Mouse (Mus musculus): ENCODE results near the gene Ccnk. TPM values are rescaled to one million over a fixed set of nuclear protein-coding genes. Genes with fewer than 3 reads are reported as not detected.

The Ccnk gene
- total RNA-seq (2021) = 10 to 100 TPM; 61.6 to 71.1 TPM
- long read RNA-seq, experiment 1, partial matches to known transcripts = 0 of 18 reads
- long read RNA-seq, experiment 1, other reads (novel, unspliced or antisense) = 18 of 18 reads
- long read RNA-seq, experiment 2, partial matches to known transcripts = 0 of 9 reads
- long read RNA-seq, experiment 2, other reads (novel, unspliced or antisense) = 9 of 9 reads

DNA sequence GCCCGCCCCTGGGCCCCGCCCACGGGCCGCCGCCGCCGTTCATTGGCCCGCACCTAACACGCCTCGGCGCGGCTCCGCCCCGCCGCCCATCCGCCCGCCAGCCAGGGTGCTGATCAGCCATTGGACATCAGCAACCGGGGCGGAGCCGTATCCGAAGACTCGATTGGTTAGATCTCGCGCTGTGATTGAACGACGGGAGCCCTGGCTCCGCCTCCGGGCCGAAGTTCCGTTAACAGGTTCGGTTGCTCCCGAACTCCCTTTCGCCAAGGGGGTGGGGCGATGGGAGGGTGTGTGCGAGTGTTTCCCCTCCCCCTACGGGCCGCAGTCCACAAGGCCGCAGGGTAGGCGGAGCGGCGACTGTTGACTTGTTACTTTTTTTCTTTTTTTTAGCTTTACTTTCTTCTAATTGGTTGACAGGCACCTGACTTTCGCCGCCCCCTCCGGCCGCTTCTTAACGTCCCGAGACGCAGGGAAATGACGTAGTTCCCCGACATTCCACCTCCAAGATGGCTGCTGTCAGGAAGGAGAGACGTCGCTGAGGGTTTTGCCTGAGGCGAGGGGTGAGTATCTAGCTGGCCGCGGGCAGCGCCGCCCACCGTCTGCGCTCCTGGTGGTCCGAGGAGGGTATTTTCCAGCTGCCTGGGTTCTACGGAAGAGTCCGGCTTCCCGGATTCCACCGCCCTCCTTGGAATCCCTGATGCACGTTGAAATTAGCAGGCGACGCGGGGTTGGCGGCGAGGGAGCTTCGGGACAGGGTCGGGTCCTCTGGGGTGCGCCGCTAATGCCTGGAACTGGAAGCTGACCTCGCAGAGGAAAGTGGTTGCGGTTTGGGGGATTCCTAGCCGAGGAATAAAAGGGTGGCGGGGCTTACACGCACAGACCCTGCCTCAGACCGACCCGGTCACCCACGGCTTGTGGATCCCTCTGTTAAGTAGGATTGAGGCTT lies at the start of gene Ccnk:
Gene Ccnk (plus strand): TSS at position 259 of the 946 bp plus-strand sequence.
- DNase-seq = peak; percentile 100

DNA sequence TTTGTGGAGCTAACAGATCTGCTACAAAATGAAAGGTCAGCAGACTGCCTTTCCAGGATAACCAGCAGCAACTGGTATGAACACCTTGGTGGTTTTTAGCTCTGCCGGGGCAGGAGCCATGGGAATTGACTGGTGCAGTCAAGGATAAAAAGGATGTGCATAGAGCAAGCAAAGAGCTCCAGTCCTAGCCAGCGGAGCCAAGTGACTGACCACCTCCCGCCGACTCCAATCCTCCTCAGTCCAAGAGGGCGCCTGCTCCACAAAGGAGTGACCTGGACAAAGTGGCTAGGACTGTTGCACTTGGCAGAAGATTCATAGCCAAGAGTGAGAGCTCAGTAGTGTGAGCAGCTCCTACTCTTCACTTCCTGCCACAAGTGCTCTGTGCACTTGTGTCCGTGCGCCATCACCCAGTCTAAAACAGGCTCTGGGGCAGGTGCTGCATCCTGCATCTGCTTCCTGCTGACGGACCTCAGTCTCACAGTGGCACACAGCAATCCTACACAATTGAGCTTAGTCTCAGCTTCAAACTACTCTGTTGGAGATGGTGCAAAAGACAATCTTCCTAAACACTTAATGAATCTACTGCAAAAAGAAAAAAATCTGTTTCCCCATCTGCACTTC lies 46.8 kb upstream of the Ccnk start:
- DNase-seq = no peak

DNA sequence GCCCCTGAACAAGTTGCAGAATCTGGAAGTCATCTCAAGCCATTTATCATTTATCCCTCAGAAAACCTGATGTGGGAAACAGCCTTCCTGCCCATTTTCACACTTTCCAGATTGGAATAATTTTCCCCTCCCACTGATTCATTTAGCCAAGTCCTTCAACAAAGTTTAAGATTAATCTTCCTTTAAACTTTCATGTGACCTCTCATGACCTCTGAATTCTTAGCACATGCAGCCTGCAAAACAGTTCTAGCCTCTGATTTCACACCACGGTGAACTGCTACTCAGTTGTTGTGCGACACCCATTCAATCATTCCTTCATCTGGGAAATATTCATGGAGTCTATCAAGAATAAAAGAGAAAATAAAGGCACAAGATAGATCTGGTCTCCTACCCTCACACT lies 46.2 kb upstream of the Ccnk start:
- no peak for DNase-seq

DNA sequence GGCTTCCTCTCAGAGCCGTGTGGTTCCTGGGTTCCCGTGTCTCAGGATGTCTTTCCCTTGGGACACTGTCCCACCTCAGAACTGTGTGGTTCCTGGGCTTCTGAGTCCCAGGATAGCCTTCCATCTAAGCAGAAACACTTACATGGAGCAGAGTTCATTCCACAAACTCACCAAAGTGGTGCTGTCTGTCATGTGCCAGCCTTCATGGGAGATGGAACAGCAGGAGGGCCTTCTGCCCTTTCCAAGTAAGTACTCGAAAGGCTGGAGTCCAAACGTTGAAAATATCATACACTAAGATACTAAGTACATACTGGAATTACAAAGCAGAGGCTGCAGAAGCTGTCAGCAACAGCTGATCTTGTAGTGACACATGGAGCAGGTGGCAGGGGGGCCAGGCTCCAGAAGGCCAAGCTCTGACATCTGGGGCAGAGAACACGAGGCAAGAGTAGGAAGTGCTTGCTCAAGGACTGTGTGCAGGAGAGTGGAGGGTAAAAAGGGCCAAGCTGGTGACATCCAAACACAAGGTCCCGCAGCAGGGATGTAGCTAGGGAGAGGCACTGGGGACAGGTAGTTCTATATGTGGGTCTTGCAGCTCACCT lies 43.7 kb upstream of the Ccnk start:
- DNase-seq = peak; percentile 63

DNA sequence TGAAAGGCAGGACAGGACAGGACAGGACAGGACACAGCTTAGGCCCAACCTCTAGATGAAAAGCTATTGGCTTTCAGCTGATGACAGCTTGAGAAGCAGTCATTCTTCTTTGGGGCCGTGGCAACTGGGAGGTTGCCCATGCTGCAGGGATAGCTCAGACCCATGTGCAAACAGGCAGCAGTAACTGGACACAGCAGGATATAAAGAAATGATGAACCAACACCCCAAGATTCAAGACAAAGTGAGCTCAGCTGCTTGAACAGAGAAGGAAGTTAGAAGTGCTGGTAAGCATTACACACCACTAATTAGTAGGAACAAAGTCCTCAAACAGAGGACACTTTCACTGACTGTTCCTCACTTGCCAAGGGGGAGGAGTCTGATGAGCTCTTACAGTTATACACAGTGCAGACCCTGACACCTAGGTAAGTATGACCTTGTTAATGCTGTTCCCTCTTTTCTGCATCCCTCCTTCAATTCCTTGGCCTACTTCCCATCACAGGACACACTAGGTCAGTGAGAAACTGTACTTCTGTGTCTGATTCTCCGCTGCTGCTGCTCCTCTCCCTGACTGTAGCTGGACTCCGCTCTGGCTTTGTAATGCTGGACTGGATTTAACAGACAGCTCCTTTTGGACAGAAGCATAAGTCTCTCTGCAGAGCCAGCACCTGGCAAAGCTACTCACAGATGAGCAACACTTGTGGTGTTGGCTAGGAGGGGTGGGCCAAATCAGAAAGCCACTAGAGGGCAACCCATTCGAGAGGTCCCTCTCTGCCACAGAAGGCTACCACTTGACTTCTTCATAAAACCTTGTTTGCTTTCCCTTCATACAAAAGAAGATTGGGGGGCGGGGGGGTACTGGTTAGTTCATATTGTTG lies 35.5 kb upstream of the Ccnk start:
- DNase-seq = peak; percentile 53

DNA sequence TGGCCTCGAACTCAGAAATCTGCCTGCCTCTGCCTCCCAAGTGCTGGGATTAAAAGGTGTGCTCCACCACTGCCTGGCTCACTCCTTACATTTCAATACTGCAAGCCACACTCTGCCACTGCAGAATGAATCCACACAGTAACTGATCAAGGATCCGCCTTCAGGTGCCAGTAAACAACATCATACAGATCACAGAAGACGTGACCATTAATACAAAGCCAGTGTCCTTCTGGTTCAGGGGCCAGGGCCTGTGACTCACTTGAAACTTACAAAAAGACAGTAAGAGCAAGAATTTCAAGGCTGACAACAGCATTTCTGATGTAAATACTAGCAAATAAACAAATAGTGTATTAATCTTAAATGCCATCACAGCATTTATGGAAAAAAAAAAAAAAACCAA lies 34.2 kb upstream of the Ccnk start:
- DNase-seq = no peak

DNA sequence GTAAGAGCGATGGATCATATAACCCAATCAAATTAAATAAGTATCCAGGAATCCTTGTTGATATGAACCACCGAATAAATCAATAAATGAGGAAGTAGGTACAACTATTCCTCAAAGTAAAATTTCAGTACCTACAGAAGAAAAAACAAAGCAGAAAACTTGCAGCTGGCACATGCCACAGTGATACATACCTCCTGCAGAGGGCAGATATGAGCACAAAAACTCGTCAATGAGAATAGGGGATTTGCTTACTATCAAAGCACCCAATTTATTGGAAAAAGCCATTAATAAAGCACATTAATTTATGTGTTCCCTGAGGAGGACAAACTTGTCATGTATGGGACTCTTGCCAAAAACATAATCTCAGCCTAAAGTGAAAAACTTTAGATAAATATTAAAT lies 29.6 kb upstream of the Ccnk start:
- DNase-seq = no peak

DNA sequence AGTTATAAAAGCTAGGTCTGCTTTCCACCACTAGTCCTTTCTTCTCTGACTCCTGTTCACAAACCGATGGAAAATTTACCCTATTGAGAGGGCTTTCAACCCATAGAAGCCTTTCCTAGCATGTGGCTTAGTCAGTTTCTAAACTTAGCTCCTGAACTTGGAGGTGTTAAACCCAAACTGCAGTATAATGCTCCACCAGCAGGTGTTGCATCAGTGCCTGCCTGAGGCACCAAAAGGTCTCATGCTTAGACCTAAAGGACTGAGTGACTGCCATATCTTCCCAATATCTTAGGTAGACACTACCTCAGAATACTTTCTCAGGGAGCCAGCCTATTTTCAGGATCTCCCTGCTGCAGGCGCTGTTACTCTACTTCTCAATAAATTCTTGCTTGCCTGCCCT lies 26.6 kb upstream of the Ccnk start:
- no peak for DNase-seq

DNA sequence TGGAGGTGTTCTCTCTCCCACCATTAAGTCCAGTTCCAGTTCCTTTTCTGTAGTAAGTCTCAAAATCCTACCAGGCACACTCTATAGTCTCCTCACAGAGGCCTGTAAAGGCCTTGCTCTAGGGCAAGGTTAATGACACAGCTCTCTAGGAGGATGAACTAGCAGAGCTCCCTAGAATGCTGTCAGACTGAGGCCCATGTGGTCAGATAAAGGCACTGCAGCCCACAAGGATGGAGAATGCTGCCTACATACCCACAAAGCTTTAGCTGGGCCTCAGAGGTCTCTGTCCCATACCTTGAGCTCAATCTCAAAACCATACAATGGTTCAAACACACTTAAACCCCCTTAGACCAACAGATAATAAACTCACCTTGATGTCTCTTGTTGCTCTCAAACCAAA lies 19.5 kb upstream of the Ccnk start:
- DNase-seq = no peak

DNA sequence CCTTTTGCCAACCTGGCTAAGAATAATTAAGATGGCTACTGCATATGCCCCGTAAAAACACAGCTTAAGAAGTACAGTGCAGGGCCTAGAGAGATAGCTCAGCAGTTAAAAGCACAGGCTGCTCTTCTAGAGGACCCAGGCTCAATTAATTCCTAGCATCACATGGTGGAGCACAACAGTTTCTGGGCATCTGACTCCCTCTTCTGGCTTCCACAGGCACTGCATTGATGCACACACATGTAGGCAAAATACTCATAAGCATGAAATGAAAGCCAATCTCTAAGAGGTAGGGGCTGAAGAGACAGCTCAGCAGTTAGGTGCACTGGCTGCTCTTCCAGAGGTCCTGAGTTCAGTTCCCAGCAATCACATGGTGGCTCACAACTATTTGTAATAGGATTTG lies 17.3 kb upstream of the Ccnk start:
- DNase-seq = no peak

DNA sequence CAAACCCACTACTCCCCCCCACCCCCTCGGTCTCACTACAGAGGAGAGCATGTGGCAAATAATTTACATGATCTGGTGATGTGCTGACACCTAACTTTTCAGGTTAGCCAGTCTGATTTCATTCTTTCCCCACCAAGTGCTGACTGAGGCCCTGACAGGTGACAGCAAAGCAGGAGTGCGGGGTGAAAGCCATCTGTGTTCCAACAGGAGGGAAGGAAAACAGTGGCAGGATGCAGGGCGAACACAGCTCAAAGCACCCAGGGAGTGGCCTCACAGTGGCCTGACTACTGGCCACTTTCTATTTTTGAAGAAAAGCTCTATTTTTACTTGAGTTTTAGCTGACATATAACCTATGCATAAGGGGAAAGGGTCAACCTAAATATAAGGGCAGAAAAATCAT lies 15.7 kb upstream of the Ccnk start:
- no peak for DNase-seq

DNA sequence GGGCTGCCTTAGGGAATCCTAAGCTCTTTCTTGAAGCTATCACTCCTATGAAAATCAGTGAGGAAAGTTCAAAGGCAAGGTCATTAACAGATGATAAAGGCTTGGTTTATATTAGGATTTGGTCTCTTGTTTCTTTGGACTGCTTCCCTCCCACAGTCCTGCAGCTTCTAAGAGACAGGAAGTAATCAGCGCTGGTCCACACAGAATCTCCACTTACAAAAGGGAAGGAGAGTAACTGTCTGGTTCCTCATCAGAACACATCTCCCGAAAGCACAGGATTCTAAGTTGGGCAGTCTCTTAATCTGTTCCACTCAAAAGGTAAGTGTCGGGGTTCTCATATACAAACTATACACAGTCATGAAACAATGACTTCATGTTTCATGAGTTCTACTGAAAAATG lies 10.5 kb upstream of the Ccnk start:
- DNase-seq = no peak

DNA sequence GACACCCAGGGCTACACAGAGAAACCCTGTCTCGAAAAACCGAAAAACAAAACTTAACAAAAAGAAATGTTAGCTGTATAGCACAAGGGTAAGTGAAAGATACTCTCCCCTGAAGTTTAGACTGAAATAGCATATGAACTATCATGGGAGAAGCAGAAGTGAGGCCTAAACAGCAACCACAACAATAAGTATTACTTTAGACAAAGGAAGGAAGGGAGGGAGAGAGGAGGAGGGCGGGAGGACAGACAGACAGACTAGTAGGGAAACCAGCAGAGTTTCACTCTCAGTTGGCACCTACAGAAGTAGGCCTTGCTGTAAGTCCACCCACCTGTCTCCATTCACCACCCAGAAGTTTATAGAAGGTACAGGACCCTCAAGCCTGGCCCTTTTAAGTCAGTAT lies 8.9 kb upstream of the Ccnk start:
- DNase-seq = no peak

DNA sequence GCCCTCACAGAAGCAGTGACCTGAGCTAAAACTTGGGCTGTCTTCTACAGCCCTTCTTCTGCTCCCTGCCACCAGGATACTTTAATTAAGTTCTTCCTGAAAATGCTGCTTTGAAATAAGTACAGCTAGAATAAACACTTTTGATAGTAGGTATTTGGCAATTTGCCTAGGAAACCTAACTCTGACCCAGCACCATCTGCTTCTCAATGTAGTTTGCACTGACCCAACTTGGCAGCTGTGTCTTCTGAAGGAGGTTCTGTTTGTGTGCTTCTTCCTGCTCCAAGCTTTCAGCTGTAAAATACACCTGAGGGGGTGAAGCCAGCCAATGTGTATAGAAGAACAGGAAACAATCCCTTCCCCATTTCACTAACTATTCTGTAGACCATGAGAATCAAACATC lies 8.0 kb upstream of the Ccnk start:
- DNase-seq = no peak

DNA sequence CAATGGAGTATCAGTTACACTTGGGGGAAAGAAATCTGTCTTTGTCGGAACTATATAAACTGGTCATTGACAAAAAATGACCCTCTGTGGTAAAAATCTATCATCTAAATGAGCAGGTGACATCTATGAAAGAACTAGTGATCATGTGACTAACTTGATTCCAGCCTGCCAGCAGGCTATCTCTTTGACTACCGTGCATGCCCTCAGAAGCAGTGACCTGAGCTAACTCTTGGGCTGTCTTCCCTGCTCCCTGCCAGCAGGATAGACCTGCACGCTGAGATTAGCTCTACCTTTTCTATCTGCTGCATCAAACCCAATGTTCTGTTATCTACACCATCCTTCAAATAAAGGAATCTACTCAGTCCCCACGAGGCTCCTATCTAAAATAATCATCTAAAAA lies 6.7 kb upstream of the Ccnk start:
- no peak for DNase-seq

DNA sequence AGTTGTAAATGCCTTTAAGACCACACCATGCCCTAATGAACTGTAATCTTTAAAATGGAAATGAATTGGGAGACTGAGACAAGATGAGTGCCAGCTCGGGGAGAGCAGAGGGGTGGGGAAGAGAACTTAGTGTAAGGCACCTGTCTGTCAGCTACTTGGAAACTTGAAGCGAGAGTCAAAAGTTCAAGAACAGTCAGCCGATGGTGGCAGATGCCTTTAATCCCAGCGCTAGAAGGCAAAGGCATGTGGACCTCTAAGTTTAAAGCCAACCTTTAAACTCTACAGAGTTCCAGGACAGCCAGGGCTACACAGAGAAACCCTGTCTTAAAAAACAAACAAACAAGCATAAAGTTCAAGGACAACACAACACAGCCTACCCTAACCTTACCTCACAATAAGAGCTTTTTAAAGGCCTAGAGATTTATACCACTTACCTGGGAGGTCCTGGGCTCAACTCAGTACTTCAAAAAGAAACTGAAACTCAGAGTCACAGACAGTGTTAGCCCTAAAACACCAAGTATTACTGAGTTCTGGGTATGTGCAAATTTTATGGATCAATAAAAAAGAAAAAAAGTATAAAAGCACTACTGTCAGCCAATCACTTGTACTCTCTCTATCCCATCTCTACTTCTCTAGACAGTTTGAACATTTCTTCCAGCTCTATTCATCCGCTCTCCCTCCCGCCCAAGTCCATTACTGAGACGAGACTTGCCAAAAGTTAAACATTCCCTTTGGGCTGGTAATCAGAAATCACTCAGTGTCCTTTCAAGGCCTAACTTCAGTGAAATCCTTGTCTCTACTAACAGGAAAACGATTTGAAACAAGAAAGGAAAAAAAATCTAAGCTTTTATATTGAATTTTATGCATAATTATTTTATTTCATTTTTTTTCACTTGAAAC lies 4.5 kb upstream of the Ccnk start:
- DNase-seq = no peak

DNA sequence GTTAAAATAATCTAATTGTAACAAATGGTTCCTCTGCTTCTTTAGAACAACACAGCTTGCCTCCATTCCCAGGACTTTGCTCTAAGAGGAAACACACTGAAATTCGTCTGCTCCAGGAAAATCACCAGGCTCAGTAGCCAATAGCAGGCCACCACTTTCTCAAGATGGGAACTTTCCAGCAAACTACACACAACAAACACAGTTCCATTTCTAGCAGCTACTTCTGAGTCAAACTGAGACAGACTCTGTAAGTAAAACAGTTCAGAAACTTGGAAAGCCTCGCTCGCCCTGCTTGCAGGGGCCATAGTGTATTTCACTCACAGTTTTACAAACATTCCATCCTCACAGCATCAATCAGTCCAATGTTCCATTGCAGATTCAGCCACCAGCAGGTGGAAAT lies 3.0 kb upstream of the Ccnk start:
- no peak for DNase-seq

DNA sequence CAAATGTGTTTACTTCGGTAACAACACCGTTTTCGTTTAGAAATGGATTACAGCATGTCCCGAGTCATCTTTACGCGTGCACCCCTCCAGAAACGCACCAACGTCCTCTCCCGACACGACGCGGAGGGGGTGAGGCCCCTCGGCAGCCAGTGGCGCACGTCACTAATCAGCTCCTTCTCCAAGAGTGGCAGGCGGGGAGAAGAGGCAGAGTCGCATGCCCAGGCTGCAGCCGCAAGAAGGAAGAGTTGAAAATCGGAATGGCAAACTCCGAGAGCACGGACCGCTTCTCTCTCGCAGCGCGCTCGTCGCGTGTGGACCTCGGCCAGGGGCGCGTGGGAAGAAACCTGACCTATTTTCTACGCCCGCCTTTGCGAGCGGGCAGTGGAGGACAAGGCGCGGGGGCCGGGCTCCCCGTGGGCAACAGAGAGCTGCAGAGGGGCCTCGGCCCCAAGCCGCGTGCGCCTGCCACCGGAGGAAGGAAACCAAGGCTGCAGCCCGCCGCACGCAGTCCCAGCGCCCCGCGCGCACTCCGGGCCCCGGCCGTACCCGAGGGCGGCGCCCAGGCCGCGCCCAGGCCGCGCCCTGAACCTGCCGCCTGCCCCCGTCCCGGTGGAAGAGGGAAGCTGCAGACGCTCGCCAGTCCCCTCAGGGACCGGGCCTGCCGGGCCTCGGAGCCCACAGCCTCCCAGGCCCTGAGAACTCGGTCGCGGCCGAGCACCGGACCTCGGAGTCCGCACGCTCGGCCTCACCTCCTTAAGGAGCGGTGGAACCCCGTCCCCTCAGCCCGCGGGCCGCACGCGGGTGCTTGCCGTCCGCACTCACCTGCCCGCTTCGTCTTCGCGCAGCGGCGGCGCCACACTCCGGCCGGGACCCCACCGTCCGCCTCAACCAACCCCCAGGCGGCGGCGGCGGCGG lies 791 bp upstream of the Ccnk start:
- DNase-seq = no peak

DNA sequence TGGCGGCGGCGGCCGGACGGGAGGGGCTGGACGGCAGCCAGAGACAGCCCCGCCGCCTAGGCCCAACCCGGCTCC lies 296 bp upstream of the Ccnk start, which contains the start of gene Setd3:
Gene Setd3 (minus strand): TSS at position 69 of the 75 bp plus-strand sequence.
- no peak for DNase-seq

DNA sequence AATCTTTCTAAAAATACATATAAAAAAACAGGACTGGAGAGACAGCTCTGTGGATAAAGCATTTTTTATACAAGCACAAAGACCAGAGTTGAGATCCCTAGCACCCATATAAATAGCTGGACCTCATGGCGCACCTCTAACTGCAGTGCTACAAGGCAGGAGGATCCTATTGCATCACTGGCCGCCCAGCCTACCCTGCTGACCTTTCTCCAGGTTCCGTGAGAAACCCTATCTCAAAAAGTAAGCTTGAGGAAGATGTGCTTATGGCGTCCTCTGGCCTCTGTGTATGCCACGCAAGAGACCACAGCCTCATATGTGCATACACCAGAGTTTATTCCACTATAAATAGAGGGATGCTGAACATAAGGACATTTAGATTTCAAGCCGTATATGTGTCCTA lies 2.3 kb downstream of the Ccnk start:
- DNase-seq = no peak
